Mouse (Mus musculus): ENCODE results near the gene H2-T22.
"Not testable (repeated sequence)": the region's sequence is repeated elsewhere in the genome, so short reads cannot be mapped to it uniquely, and the experiment has no call there.

Gene H2-T22

DNA sequence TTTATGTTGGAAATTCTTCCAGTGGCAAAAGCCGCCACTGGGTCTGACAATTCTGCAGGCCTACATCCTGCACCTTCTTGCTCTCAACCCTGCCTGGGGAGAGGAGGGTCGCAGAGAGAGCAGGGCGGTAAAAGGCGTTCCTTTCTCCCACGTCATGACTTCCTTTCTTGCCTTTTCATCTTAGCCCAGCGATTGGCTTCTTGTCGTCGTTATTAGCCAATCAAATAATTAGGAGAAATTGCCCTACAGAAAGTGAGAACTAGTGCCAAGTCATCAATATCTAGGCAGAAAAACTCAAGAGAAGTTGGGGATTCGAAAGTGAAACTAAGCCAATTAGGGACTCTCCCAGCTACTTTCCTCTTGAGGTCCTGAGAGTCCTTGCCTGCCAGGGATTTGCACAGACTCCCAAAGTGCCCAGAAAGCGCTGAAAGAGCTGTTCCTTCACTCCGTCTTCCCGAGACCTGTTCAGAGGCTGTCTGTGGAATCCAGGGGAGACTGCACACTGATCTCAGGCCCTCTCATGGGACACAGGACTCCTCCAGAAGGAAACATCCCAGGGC, at the start of gene H2-T22, which contains the start of gene Gm6034:
TSS of gene H2-T22 (minus strand) at position 138 of the 560 bp plus-strand sequence.
TSS of gene Gm6034 (plus strand) at position 352 of the 560 bp plus-strand sequence.
- peak; percentile 81 for DNase-seq

DNA sequence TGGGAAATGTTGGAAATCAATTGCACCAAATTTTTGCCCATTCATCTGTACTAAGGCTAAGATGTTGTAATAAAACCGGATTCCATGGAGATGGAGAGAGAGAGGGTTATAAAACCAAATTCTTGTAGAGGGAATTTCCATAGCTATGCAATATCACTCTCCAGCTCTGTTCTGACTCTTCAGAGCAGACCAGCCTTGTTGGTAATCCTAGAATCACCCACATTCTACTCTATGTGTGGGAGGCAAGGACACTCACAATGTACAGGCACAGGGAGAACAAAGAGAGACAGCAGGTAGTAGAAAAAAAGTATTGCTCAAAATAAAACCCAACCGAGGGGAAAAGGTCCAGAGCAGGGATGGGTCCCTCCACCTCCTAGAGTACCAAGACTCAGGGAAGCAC, 49.4 kb upstream of the H2-T22 start:
- DNase-seq = not testable (repeated sequence)

DNA sequence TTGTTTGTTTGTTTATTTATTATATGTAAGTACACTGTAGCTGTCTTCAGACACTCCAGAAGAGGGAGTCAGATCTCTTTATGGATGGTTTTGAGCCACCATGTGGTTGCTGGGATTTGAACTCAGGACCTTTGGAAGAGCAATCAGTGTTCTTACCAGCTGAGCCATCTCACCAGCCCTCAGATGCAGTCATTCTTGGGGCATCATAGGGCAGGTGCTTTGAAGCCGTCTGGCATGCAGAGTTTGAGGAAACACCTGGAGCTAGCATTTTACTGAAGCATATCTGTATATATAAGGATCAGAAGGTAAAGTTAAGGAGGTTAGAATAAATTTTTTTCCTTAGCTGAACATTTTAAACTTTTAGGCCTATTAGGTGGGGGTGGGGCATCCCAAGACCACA, 43.4 kb upstream of the H2-T22 start:
- DNase-seq = not testable (repeated sequence)

DNA sequence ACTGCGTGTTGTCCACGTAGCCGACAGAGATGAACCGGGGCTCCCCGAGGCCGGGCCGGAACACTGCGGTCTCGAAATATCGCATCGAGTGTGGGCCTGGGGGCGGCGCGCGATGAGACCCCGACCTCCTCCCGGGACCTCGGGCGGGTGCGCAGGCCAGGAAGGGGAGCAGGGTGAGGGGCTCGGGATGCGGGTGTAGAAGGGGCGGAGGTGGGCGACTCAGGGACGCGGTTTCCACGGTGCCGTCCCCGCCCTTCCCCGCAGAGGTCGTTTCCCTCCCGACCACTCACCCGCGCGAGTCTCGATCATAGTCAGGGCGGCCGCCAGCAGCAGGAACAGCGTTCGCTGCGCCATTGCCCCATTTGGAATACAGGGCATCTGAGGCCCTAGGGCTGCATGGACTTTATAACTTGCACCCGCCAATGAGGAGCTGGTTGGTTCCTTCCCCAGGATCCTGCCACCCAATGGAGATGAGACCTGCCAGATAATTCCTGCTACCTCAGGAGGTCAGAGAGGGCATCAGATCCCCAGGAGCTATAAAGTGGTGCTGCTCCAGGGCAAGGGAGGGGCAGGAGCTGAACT, 41.4 kb upstream of the H2-T22 start:
- DNase-seq = no peak

DNA sequence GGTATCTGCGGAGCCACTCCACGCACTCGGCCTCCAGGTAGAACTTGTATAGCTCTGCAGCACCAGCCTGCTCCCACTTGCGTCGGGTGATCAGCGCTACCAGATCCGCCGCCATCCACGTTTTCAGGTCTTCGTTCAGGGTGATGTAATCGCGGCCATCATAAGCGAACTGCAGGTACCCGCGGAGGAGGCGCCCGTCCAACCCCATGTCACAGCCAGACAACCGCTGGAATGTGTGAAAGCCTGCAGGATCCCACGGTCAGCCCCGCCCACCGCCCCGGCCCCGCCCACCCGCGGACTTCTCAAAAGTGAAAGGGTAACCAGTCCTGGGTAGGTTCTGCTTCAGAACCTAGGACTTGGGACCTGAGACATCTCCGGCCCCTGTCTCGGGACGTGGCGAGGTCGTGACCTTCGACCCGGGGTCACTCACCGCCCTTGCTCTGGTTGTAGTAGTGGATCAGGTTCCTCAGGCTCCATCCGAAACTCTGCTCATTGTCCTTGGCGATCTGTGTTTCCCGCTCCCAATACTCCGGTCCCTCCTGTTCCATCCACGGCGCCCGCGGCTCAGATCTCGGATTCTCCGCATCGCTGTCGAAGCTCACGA, 40.8 kb upstream of the H2-T22 start:
- peak; percentile 35 to 48 for DNase-seq

DNA sequence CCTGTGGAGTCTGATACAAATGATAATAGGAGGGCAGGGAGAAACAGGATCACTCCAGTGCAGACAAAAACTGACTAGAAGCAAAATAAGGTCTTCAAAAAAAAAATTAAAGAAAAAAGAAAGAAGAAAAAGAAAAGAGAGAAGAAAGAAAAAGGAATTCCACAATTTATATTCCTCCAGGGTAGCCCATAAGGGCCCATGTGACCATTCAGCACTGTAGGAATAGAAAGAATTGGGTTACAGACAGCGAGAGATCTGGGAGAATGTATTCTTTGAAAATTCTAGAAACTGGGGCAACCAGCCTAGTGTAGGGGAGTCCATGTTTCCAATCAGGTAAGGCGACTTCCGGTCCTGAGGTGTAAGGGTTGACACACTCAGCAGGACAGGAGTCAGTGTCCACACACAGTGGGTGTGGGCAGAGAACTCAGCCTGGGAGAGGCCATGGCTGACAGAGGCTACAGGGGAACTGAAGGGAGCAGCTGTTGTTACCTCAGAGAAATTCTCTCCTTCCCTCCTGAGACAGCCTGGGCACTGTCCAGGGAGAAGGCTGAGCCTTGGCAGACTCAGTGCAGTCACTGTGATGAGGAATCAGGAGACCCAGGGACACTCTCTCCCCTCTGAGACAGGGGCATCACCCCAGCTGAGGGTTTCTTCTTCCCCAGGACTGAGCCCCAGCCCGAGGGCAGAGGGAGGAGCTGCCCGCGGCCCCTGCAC, 40.1 kb upstream of the H2-T22 start:
- DNase-seq = not testable (repeated sequence)

DNA sequence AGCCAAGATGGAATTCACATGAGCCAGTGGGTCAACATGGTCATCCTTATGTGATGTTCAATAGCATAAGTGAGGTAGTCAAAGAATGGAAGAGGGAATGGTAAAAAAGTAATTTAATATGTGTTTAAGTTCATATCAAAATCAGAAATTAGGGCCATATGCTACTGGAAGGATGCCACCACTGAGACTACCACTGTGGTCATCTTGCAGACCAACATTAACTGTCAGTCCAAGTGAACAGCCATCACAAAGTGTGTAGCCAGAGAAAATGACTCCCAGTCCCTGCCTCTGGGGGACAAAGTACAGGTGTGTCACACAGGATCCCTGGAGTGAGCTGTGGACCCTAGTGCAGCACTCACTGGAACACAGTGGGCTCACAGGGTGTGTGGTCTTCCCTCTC, 39.4 kb upstream of the H2-T22 start:
- not testable (repeated sequence) for DNase-seq

DNA sequence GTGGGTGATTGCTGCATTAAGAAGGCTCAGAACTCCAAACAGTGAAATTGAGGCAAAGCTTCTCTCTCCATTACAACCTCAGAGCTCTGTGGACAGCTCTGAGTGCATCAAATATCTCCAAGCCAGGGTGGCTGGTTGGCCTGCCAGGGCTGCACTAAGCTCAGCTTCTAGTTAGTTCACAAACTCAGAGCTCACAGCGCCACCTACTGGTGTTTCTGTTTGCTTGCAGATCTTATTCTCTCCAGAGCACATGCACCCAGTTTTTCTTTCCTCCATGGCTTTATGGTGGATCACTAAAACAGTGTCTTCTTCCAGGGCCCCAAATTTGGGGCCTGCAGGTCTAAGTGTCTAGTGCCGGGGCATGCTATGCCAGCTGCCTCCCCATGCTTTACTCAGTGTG, 18.3 kb upstream of the H2-T22 start:
- DNase-seq = peak; percentile 66 to 88

DNA sequence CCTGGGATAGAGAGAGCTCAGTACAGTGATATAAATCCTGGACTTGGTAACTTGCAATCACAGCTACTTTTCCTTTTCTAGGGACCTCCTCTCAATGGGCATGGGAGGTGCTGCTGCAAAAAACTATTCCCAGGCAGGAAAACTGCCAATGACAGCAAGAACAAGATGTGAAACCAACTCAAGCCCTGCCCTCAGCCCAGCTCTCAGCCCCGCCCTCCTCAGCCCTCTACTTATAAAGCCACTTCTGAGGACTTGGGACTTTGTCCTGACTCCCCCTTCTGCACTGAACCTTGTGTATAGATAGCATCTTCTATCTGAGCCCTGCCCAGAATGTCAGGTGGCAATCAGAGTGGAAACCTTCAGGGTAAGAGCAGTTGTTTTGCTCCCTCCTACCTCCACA, 15.8 kb upstream of the H2-T22 start, which contains the start of gene Gm11127:
TSS of gene Gm11127 (minus strand) at position 10 of the 400 bp plus-strand sequence.
- not testable (repeated sequence) for DNase-seq

DNA sequence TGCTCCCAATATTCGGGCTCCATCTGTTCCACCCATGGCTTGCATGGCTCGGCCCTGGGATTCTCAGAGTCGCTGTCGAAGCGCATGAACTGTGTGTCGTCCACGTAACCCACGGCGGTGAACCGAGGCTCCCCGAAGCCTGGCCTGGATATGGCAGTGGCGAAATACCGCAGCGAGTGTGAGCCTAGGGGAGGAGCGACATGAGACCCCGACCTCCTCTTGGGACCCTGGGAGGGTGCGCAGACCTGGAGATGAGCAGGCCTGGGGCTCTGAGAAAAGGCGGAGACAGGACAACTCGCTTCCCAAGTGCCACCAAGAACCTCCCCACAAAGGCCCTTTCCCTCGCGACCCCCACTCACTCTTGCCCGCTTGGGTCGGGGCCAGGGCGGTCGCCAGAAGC, 15.4 kb upstream of the H2-T22 start:
- DNase-seq = not testable (repeated sequence)

DNA sequence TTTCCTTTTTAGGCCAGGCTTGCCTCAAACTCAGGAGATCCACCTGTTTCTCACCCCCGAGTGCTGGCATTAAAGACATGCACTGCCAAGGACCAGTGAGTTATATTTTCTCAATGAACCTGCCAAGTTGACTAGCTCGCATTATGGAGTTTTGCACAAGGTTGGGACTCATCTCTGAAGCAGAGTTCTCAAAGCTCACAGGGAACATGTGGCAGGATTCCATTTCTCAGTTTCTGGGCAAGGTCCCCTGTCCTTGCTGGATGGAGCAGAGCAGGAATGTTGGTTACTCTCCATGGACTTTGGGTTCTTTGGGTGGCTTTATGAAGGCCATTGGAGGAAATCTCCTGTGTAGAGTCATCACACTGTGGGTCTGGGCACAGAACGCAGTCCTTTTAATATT, 739 bp upstream of the H2-T22 start:
- DNase-seq = no peak

DNA sequence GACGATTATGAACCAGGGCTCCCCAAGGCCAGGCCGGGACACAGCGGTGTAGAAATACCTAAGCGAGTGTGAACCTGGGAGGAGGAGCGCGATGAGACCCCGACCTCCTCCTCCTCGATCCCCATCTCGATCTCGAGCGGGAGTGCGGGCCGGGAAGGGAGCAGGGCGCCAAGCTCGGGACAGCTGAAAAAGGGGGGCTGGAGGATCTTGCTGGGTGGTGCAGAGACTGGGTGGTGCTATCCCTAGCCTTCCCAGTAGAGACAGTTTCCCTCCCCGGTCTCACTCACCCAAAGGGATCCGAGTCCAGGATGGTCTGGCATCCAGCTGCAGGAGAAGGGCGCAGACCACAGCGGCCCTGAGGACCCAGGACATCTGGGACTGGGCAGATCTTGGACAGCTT, 492 bp downstream of the H2-T22 start:
- peak; percentile 36 to 41 for DNase-seq

DNA sequence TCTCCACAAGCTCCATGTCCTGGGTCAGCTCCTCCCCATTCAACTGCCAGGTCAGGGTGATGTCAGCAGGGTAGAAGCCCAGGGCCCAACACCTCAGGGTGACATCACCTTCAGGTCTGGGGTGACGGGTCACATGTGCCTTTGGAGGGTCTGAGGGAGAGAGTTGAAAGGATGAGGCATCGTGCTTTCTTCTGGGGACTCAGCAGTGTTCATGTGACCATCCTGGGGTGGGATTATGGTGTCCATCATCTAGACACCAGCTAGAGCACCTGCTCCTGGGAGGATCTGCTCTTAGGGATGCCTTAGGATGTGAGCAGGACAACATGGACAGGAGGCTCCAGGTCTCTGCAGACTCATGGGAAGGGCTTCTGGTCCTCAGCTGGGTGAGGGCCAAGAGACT, 1.9 kb downstream of the H2-T22 start:
- DNase-seq = not testable (repeated sequence)

DNA sequence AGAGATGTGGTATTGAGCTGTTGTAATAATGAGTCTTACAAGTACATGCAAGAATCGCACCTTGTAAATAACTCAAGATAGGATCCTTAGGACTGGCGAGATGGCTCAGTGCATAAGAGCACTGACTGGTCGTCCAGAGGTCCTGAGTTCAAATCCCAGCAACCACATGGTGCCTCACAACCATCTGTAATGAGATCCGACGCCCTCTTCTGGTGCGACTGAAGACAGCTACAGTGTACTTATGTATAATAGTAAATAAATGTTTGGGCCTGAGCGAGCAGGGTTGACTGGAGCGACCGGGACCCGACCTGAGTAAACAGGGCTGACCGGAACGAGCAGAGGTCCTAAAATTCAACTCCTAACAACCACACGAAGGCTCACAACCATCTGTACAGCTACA, 6.4 kb downstream of the H2-T22 start:
- not testable (repeated sequence) for DNase-seq

DNA sequence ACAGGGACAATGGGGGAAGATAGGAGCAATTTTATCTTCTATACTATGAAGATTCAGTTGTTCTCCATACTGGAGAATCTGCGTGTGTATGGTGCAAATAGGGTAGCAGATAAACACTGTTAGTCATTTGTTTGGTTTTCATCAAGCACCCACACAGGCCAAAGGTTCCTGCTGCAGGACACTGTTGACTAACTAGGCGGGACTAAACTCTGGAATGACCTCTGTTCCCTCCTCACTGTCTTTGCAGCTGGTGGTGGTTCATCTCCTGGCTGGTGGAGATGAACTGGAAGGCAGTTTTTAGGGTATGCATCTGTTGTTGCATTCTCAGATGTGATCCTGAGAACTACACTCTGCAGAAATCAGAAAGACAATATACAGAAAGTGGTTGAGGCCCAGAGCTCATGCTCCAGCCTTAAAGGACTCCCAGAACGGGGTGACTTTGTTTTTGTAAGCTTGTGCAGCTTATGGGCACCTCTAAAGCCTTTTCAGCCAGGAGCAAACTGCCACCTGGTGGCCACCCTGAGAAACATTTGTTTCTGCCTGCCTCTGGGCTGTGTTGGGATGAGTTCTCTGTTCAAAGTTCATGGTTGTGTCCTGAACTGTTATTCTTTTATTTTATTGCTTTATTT, 7.4 kb downstream of the H2-T22 start:
- peak; percentile 63 to 74 for DNase-seq

DNA sequence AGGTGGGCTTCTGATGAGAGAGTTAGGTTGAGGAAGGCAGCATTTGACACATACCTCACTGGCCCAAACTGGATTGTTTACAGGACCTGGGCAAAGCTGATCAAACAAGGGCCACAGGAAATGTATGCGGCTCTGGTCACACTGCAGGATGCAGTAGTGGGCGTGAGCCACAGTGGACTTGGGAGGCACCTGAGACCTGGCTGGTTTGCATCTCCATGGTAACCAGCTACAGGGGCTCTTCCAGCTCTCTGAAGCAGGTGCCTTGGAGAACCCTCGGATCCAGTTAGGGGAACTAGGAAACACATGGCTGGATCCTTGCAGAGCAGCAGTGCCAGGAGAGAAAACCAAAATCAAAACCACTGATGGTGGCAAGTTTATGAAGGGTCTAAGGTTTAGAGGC, 8.0 kb downstream of the H2-T22 start:
- DNase-seq = not testable (repeated sequence)

DNA sequence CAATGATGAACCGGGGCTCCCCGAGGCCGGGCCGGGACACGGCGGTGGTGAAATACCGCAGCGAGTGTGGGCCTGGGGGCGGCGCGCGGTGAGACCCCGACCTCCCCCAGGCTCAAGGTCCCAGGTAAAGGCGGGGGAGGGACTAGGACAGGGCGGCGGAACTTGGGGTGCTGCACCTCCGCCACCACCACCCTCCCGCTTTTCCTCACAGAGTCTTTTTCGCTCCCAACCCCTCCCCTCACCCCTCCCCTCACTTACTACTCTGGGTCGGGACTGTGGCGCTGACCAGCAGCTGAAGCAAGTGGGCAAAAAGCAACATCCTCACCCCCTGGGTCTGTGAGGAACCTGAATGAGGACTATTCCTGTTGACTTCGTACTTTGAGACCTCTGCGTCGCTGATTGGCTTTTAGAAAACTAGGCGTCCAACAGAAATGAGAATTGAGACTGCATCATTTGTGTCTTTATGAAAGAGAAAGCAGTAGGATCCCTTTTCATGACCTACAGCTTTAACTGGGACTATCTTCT, 10.1 kb downstream of the H2-T22 start, which contains the start of gene H2-T23:
TSS of gene H2-T23 (minus strand) at position 505 of the 525 bp plus-strand sequence.
- peak; percentile 61 to 66 for DNase-seq

DNA sequence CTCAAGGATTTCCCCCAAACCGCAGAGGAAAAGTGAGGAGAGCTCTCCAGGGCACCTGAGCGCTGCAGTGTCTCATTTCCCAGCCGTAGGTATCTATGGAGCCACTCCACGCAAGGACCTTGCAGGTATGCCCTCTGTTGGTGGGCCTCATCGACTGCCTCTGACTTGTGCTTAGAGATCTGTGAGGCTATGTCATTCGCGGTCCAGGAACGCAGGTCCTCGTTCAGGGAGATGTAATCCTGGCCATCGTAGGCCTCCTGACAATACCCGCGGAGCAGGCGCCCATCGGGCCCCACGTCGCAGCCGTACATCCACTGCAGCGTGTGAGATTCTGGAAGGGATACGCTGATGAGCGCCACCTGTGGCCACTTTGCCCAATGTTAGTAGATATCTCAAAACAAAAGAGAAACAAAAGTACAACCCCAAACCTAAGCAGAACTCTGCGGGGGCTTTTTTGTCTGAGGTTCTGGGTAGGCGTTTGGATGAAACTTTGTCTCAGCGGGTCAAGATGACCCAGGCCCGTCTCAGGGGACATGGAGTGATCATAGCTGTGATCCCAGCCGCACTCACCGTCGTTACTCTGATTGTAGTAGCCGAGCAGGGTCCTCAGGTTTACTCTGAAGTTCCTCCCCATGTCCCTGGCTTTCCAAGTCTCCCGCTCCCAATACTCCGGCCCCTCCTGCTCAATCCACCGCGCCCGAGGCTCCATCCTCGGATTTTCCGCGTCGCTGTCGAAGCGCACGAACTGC, 10.8 kb downstream of the H2-T22 start:
- peak; percentile 49 to 65 for DNase-seq

DNA sequence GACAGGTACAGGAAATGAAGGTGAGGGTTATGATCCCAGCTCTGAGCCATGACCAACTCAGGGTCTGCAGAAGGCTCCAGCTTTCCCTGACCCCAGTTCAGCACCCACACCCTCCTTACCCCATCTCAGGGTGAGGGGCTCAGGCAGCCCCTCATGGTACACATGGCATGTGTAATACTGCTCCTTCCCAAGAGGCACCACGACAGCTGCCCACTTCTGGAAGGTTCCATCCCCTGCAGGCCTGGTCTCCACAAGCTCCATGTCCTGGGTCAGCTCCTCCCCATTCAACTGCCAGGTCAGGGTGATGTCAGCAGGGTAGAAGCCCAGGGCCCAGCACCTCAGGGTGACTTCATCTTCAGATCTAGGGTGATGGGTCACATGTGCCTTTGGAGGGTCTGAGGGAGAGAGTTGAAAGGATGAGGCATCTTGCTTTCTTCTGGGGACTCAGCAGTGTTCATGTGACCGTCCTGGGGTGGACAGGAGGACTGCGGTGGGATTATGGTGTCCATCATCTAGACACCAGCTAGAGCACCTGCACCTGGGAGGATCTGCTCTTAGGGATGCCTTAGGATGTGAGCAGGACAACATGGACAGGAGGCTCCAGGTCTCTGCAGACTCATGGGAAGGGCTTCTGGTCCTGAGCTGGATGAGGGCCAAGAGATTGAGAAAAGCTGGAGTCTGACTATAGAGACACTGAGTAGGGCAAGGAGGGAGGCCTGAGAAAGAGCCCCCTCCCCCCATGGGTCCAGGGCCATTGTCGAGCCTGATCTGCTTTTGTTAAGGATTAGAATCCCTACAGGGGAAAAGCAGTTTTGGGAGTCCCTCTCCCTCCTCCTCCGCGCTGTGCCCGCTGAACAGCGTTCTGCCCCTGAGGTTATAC, 11.6 kb downstream of the H2-T22 start:
- DNase-seq = not testable (repeated sequence)

DNA sequence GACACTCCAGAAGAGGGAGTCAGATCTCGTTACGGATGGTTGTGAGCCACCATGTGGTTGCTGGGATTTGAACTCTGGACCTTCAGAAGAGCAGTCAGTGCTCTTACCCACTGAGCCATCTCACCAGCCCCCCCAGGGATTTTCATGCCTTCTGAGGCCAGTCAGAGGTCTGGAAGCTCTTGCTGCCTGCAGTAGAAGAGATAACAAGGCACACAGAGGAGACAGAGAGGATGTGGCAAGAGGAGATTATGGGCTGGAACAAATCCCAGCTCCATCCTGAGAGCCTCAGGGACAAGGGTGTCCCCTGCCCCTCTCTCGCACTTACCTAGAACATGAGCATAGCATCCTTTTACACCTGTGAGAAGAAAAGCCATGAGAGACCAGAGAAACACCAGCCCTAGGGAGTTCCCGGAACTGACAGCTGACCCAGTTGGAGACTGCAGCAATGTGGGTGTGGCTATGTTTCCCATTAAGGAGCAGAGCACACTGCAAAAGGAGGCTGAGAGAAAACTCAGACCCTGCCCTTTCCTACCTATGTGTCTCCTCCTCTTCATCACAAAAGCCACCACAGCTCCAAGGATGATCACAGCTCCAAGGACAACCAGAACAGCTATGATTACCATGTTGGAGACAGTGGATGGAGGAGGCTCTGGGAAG, 12.4 kb downstream of the H2-T22 start:
- not testable (repeated sequence) for DNase-seq
